Mouse (Mus musculus): ENCODE measurements around the gene Spib. TPM values are rescaled to one million over a fixed set of nuclear protein-coding genes. Genes with fewer than 3 reads are reported as not detected.

The Spib gene
- polyA plus RNA-seq (2014; fragmentation: Nextera tagmentation; extraction: Ambion mirVana), result not detected in 2 replicates

DNA sequence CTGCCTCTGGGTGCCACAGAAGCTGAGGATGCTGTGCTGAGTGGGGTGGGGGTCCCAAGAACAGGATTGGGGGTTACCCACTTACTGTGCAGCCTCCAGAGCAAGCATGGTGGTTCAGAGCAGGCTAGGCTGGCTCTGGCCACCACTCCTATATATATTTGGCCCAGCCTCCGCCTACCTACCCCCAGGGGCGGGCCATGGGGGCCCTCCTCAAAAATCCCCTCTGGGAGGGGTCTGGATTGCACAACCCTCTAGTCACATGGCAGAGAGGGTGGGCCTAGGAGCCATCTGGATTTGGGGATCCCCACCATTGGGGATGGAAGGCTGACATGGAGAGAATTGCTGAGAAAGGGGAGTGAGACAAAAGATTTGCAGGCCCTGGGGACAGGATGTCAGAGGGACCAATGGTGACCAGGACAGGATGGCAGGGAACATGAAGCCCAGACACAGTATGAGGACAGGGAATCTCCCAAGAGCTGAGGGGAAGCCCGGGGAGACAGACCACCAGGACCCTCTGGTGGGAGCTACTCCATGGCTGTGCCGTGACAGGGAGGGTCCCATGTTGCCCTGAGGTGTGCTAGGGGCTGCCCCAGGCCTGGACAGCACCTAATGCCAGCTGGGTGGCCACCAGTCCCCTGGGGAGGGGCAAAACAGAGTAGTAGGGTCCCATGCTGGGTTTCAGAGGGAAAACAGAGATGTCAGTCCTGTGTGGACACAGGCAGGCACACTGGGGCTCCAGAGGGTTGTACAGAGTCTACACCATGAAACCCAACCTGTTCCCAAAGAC, at the start of gene Spib:
Spib (minus strand) TSS at position 126 of the 787 bp plus-strand sequence.
- Histone ChIP-seq H3K4me2 (ENCODE audit: low read length) (no peak within 1 kb of the TSS), H3K4me1 (ENCODE audit: control insufficient read depth, insufficient read depth, low read length) (peaks cover 6% of the 10 kb centered on the region; the same call in 1 of the 2 replicates), H3K36me3 (ENCODE audit: control insufficient read depth, insufficient read depth, low read length) (peaks cover 20% of the 10 kb centered on the region), H3K27ac (replicated peaks; ENCODE audit: low read depth, low read length) (no peak within 1 kb of the TSS), H3K9me3 (ENCODE audit: control insufficient read depth, low read length) (no peaks in the 10 kb centered on the region), H3K9ac (replicated peaks; ENCODE audit: low read length) (no peak within 1 kb of the TSS), H3K4me3 (replicated peaks; ENCODE audit: low read depth, low read length) (no peak within 1 kb of the TSS), H3K27me3 (ENCODE audit: control insufficient read depth, insufficient read depth, low read length) (0 out of 2 replicates have a peak, but pooled peaks cover 4% of the 10 kb centered on the region)
- DNase-seq (no peak), ATAC-seq (ENCODE audit: low FRiP score, low TSS enrichment) (no peak)
- 85% methylated on average over 4 of the region's 4 CpGs for WGBS

DNA sequence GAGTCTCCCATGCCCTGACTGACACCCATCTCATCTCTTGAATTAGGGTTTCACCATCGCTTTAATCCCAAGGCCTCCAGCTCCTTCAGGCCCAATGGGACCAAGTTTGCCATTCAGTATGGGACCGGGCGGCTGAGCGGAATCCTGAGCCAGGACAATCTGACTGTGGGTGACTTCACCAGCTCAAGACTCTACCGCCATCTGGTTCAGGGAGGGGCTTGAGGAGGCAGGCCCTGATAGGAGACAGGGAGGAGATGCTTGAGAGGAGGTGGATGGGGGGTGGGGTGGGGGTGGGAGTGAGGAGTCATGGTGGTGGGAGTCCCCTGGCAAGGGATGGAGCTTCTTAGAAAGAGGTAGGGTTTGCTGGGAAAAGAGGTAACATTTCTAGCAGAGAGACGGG, 49.8 kb upstream of the Spib start:
- Histone ChIP-seq H3K4me1 (ENCODE audit: control insufficient read depth, insufficient read depth, low read length) (no peaks in the 10 kb centered on the region), H3K9ac (replicated peaks; ENCODE audit: low read length) (no peak overlapping the region), H3K36me3 (ENCODE audit: control insufficient read depth, insufficient read depth, low read length) (no peaks in the 10 kb centered on the region), H3K27me3 (ENCODE audit: control insufficient read depth, insufficient read depth, low read length) (no peaks in the 10 kb centered on the region), H3K4me3 (replicated peaks; ENCODE audit: low read depth, low read length) (no peak overlapping the region), H3K4me2 (ENCODE audit: low read length) (no peak overlapping the region), H3K9me3 (ENCODE audit: control insufficient read depth, low read length) (no peaks in the 10 kb centered on the region), H3K27ac (replicated peaks; ENCODE audit: low read depth, low read length) (no peak overlapping the region)
- 80% methylated on average over 6 of the region's 6 CpGs for WGBS
- DNase-seq (no peak), ATAC-seq (ENCODE audit: low FRiP score, low TSS enrichment) (no peak)

DNA sequence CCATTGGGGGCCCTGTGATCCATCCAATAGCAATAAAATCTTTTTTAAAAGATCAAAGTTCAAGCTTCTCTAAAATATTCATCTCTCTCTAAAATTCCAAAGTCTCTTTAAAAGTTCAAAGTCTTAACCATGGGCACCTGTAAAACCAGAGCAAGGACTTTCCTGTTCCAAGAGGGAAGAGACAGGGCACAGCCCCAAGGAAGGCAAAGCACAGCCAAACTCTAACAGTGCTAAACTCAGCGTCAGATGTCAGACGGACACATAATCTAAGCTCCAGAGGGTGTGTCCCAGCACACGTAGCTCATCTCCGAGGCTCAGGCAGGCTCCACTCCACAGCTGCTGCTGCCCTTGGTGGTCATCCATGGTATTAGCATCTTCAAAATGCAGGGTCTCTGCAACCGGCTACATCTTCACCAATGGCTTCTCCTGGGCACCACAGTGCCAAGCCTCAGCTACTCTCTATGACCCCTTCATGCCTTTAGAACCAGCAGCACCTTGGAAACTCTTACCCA, 44.5 kb upstream of the Spib start:
- Histone ChIP-seq H3K27me3 (ENCODE audit: control insufficient read depth, insufficient read depth, low read length) (no peaks in the 10 kb centered on the region), H3K4me1 (ENCODE audit: control insufficient read depth, insufficient read depth, low read length) (no peaks in the 10 kb centered on the region), H3K36me3 (ENCODE audit: control insufficient read depth, insufficient read depth, low read length) (no peaks in the 10 kb centered on the region), H3K9ac (replicated peaks; ENCODE audit: low read length) (no peak overlapping the region), H3K4me2 (ENCODE audit: low read length) (no peak overlapping the region), H3K9me3 (ENCODE audit: control insufficient read depth, low read length) (no peaks in the 10 kb centered on the region), H3K27ac (replicated peaks; ENCODE audit: low read depth, low read length) (no peak overlapping the region), H3K4me3 (replicated peaks; ENCODE audit: low read depth, low read length) (no peak overlapping the region)
- ATAC-seq (ENCODE audit: low FRiP score, low TSS enrichment) (no peak), DNase-seq (no peak)
- WGBS, result 46% methylated on average over 5 of the region's 5 CpGs

DNA sequence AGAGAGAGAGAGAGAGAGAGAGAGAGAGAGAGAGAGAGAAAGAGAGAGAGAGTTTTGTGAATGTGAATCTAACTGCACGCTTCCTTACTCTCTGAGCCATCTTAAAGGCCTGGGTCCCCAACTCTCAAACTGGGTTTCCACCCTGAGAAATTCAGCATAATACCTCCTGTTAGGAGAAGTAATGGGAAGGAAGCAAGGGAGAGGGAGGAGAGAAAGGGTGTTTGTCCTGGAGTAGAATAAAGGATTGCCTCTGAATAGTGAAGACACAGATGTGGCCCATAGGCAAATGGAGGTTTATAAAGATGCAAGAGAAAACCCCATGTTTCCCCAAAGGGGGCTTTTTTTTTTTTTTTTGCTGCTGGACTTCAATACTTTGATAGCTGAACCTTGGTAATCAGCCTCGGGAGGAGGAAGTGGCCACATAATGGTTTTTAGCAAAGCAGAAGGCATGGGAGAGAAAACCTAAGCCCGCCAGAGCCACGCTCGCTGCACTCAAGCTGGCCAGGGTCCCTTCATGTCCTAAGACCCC, 41.1 kb upstream of the Spib start:
- Histone ChIP-seq H3K4me2 (ENCODE audit: low read length) (no peak overlapping the region), H3K4me1 (ENCODE audit: control insufficient read depth, insufficient read depth, low read length) (no peaks in the 10 kb centered on the region), H3K9me3 (ENCODE audit: control insufficient read depth, low read length) (no peaks in the 10 kb centered on the region), H3K9ac (replicated peaks; ENCODE audit: low read length) (no peak overlapping the region), H3K36me3 (ENCODE audit: control insufficient read depth, insufficient read depth, low read length) (no peaks in the 10 kb centered on the region), H3K27ac (replicated peaks; ENCODE audit: low read depth, low read length) (no peak overlapping the region), H3K27me3 (ENCODE audit: control insufficient read depth, insufficient read depth, low read length) (no peaks in the 10 kb centered on the region), H3K4me3 (replicated peaks; ENCODE audit: low read depth, low read length) (no peak overlapping the region)
- DNase-seq, result no peak
- ATAC-seq (ENCODE audit: low FRiP score, low TSS enrichment), result no peak
- 76% methylated on average over 5 of the region's 5 CpGs for WGBS

DNA sequence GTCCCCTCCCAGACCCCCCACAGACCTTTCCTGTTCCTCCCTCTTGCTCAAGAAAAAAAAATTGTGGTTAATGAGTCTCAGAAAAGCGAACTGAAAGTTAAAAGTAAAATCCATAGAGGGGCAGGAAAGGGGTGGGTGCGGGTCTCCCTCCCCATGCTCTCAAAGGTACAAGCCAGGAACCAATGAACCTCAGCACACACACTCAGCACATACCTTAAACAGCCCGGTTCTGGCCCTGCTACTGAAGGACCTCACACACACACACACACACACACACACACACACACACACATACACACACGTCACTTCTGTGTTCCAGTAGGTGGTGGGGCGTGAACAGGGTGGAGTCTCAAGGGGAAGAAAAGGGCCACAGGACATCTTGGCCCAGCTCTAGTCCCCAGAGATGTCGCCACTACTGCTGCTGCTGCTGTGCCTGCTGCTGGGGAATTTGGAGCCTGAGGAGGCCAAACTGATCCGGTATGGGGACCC, 40.4 kb upstream of the Spib start, which contains the start of gene Napsa:
Napsa (plus strand) TSS at position 168 of the 489 bp plus-strand sequence.
- WGBS, result 33% methylated on average over 7 of the region's 7 CpGs
- no peaks in the 10 kb centered on the region for H3K27me3 ChIP-seq (ENCODE audit: control insufficient read depth, insufficient read depth, low read length)
- ATAC-seq (ENCODE audit: low FRiP score, low TSS enrichment) (no peak), DNase-seq (no peak)
- H3K9me3 ChIP-seq (ENCODE audit: control insufficient read depth, low read length), result no peaks in the 10 kb centered on the region
- no peaks in the 10 kb centered on the region for H3K4me1 ChIP-seq (ENCODE audit: control insufficient read depth, insufficient read depth, low read length)
- H3K36me3 ChIP-seq (ENCODE audit: control insufficient read depth, insufficient read depth, low read length), result no peaks in the 10 kb centered on the region
- no peak within 1 kb of the TSS for H3K9ac ChIP-seq (replicated peaks; ENCODE audit: low read length)
- H3K27ac ChIP-seq (replicated peaks; ENCODE audit: low read depth, low read length), result no peak within 1 kb of the TSS
- H3K4me2 ChIP-seq (ENCODE audit: low read length), result no peak within 1 kb of the TSS
- no peak within 1 kb of the TSS for H3K4me3 ChIP-seq (replicated peaks; ENCODE audit: low read depth, low read length)

DNA sequence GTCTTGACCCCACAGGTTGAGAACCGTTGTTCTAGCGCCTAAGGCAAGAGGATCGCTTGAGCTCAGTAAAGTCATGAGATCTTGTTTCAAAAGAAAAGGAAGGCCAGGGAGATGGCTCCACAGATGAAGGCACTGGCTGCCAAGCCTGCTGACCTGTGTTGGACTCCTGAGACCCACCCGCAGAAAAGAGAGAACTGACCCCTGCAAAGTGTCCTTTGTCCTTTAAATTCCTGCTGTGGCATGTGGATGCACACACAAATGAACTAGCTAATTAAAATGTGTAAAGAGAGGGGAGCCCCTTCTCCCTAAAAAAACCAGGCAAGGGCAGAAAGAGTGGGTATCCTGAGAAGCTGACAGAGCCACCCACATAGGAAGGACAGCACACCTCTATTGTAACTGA, 39.9 kb upstream of the Spib start:
- DNase-seq (no peak), ATAC-seq (ENCODE audit: low FRiP score, low TSS enrichment) (no peak)
- Histone ChIP-seq H3K9me3 (ENCODE audit: control insufficient read depth, low read length) (no peaks in the 10 kb centered on the region), H3K4me1 (ENCODE audit: control insufficient read depth, insufficient read depth, low read length) (no peaks in the 10 kb centered on the region), H3K9ac (replicated peaks; ENCODE audit: low read length) (no peak overlapping the region), H3K4me2 (ENCODE audit: low read length) (no peak overlapping the region), H3K36me3 (ENCODE audit: control insufficient read depth, insufficient read depth, low read length) (no peaks in the 10 kb centered on the region), H3K27ac (replicated peaks; ENCODE audit: low read depth, low read length) (no peak overlapping the region), H3K27me3 (ENCODE audit: control insufficient read depth, insufficient read depth, low read length) (no peaks in the 10 kb centered on the region), H3K4me3 (replicated peaks; ENCODE audit: low read depth, low read length) (no peak overlapping the region)
- WGBS, result 36% methylated on average over 4 of the region's 4 CpGs

DNA sequence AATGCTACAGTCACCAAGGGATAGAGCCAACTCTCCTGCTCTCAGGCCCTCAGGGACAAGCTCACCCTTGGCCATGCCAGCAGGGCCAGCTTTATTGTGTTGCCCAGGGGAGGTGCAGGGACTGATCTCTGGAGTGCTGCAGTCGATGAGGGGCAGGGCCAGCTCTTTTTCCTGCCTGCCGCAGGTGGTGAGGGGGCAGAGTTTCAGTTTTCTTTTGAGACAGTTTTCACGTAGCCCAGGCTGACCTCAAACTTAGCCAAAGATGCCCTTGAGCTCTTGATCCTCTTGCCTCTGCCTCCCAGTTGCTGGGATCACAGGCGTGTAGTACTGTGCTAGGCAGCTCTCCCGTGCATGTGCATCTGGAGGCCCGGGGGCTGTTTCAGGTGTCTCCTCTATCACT, 39.1 kb upstream of the Spib start:
- H3K4me1 ChIP-seq (ENCODE audit: control insufficient read depth, insufficient read depth, low read length), result no peaks in the 10 kb centered on the region
- no peak overlapping the region for H3K9ac ChIP-seq (replicated peaks; ENCODE audit: low read length)
- no peak overlapping the region for H3K4me2 ChIP-seq (ENCODE audit: low read length)
- H3K27ac ChIP-seq (replicated peaks; ENCODE audit: low read depth, low read length), result no peak overlapping the region
- no peaks in the 10 kb centered on the region for H3K9me3 ChIP-seq (ENCODE audit: control insufficient read depth, low read length)
- WGBS, result 87% methylated on average over 6 of the region's 6 CpGs
- DNase-seq, result no peak
- no peak for ATAC-seq (ENCODE audit: low FRiP score, low TSS enrichment)
- H3K27me3 ChIP-seq (ENCODE audit: control insufficient read depth, insufficient read depth, low read length), result no peaks in the 10 kb centered on the region
- H3K36me3 ChIP-seq (ENCODE audit: control insufficient read depth, insufficient read depth, low read length), result no peaks in the 10 kb centered on the region
- no peak overlapping the region for H3K4me3 ChIP-seq (replicated peaks; ENCODE audit: low read depth, low read length)

DNA sequence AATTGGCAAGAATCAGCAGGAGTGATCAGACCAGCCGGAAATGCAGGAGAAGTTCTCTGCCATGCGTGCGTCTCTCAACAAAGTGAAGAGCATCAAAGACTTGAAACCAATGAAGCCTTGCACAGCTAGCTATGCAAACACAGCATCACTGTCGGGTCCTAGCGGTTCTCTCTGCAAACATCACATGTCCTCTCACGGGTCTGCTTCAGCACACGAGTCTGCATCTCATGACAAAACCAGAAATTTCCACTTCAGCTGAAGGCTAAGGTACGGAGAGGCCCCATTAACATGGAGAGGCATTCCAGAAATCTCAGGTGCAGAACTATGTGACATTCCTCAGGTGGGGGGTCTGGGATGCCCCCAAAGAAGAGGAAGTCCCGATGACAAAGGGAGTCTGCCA, 36.9 kb upstream of the Spib start:
- Histone ChIP-seq H3K9me3 (ENCODE audit: control insufficient read depth, low read length) (no peaks in the 10 kb centered on the region), H3K27me3 (ENCODE audit: control insufficient read depth, insufficient read depth, low read length) (no peaks in the 10 kb centered on the region), H3K4me1 (ENCODE audit: control insufficient read depth, insufficient read depth, low read length) (no peaks in the 10 kb centered on the region), H3K4me2 (ENCODE audit: low read length) (no peak overlapping the region), H3K4me3 (replicated peaks; ENCODE audit: low read depth, low read length) (no peak overlapping the region), H3K9ac (replicated peaks; ENCODE audit: low read length) (no peak overlapping the region), H3K36me3 (ENCODE audit: control insufficient read depth, insufficient read depth, low read length) (no peaks in the 10 kb centered on the region), H3K27ac (replicated peaks; ENCODE audit: low read depth, low read length) (no peak overlapping the region)
- ATAC-seq (ENCODE audit: low FRiP score, low TSS enrichment) (no peak), DNase-seq (no peak)
- 78% methylated on average over 9 of the region's 9 CpGs for WGBS

DNA sequence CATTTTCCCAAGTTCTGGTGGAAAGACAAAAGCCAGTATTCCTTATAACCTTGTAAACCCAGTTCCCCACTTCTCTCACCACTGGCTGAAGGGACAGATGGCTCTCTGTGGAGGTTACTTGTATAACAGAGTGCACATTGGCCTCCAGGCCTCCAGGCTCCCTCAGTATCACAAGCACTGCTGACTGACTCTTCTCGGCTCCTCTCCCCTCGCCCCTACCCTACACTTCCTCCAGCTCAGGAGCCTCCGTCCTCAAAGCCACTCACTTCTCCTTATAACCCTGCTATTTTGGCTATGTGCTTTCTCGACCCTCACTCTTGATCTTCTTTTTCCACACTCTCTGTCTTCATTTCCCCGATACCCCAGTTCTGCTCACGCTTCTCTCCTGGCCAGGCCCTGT, 33.5 kb upstream of the Spib start:
- Histone ChIP-seq H3K4me1 (ENCODE audit: control insufficient read depth, insufficient read depth, low read length) (no peaks in the 10 kb centered on the region), H3K36me3 (ENCODE audit: control insufficient read depth, insufficient read depth, low read length) (no peaks in the 10 kb centered on the region), H3K4me3 (replicated peaks; ENCODE audit: low read depth, low read length) (no peak overlapping the region), H3K27me3 (ENCODE audit: control insufficient read depth, insufficient read depth, low read length) (no peaks in the 10 kb centered on the region), H3K9ac (replicated peaks; ENCODE audit: low read length) (no peak overlapping the region), H3K4me2 (ENCODE audit: low read length) (no peak overlapping the region), H3K9me3 (ENCODE audit: control insufficient read depth, low read length) (no peaks in the 10 kb centered on the region), H3K27ac (replicated peaks; ENCODE audit: low read depth, low read length) (no peak overlapping the region)
- ATAC-seq (ENCODE audit: low FRiP score, low TSS enrichment), result no peak
- 79% methylated on average over 6 of the region's 6 CpGs for WGBS
- no peak for DNase-seq
